Mouse (Mus musculus) frontal cortex, postnatal 14 days (tissue): Measurements from ENCODE around the gene Col5a3.

Experiments used
- DNase-seq, 2 experiments: peaks; one replicate each; pipeline ENCODE4 v3.0.0; 2022; ENCODE audit warnings: low spot score in 2 of 2

Col5a3 gene

GRCm38 (mm10) chr9:20748540-20748939 is 66.3 kb downstream of the Col5a3 start:
- no peak for DNase-seq

- no peak for DNase-seq
Observed at GRCm38 (mm10) chr9:20747682-20748081, 67.2 kb downstream of the Col5a3 start.

GRCm38 (mm10) chr9:20746017-20746660 is 68.7 kb downstream of the Col5a3 start, which contains the start of gene Olfm2:
Gene Olfm2, minus strand, starts transcription at chr9:20746349.
- no peak for DNase-seq

- no peak for DNase-seq
Observed at GRCm38 (mm10) chr9:20745129-20745966, 69.5 kb downstream of the Col5a3 start.

- DNase-seq, result peak; percentile 46 to 57
Observed at GRCm38 (mm10) chr9:20743946-20744738, 70.7 kb downstream of the Col5a3 start.

- peak; percentile 49 to 80 for DNase-seq
Observed at GRCm38 (mm10) chr9:20740407-20740806, 74.5 kb downstream of the Col5a3 start.

GRCm38 (mm10) chr9:20738251-20738999 is 76.4 kb downstream of the Col5a3 start:
- DNase-seq, result no peak

- no peak for DNase-seq
Observed at GRCm38 (mm10) chr9:20737227-20737626, 77.6 kb downstream of the Col5a3 start.

- DNase-seq, result no peak
Observed at GRCm38 (mm10) chr9:20734692-20735091, 80.2 kb downstream of the Col5a3 start.

GRCm38 (mm10) chr9:20731797-20732196 is 83.1 kb downstream of the Col5a3 start:
- no peak for DNase-seq

GRCm38 (mm10) chr9:20729451-20729850 is 85.4 kb downstream of the Col5a3 start:
- DNase-seq, result no peak

GRCm38 (mm10) chr9:20727601-20728113 is 87.2 kb downstream of the Col5a3 start:
- no peak for DNase-seq

- no peak for DNase-seq
Observed at GRCm38 (mm10) chr9:20726859-20727600, 87.8 kb downstream of the Col5a3 start.

GRCm38 (mm10) chr9:20726134-20726858 is 88.6 kb downstream of the Col5a3 start:
- DNase-seq, result no peak

- DNase-seq, result no peak
Observed at GRCm38 (mm10) chr9:20721582-20721981, 93.3 kb downstream of the Col5a3 start.
